Comparison of ENCODE assay signal across 18 mouse cellular contexts in genomic region chr5:17836408-17836807, GRCm38 (mm10). TPM values are rescaled to one million over a fixed set of nuclear protein-coding genes. Genes with fewer than 3 reads are reported as not detected.
DNase-seq lines count a peak whose midpoint lies in the region; ATAC-seq and TF ChIP-seq lines count a peak whose summit lies in the region.
"Had no signal": no experiment of that assay in that cellular context is flagged by ENCODE, and none has a peak within 500 bp of the region (broad histone marks: within the 10 kb centered on the region; RNA-seq: fewer than 3 reads in every experiment).

No protein-coding gene starts in this region.

- H3K4me1 ChIP-seq in kidney, adult 2 months (ENCODE audit: control insufficient read depth, insufficient read depth, low read length), result no peaks in the 10 kb centered on the region
- H3K4me1 ChIP-seq in heart, embryonic 16.5 days (ENCODE audit: control insufficient read depth, insufficient read depth, low read length), result peaks cover 4% of the 10 kb centered on the region; the same call in 1 of the 2 replicates
- no peaks in the 10 kb centered on the region for H3K4me1 ChIP-seq in hindbrain, embryonic 16.5 days (ENCODE audit: control insufficient read depth, insufficient read depth, low read depth, low read length)
- H3K4me1 ChIP-seq: embryonic facial prominence, embryonic 15.5 days; forebrain, embryonic 10.5 days; hindbrain, embryonic 10.5 days; stomach, embryonic 15.5 days had no signal

- no peak for TF ChIP-seq CTCF in kidney, adult 2 months (conservative IDR thresholded peaks at IDR 0.05; ENCODE audit: insufficient read depth, insufficient read length, low read depth, low read length)

- H3K36me3 ChIP-seq in kidney, adult 2 months (ENCODE audit: control insufficient read depth, insufficient read depth, low read length), result no peaks in the 10 kb centered on the region
- peaks cover 6% of the 10 kb centered on the region; the same call in 1 of the 2 replicates for H3K36me3 ChIP-seq in heart, embryonic 16.5 days (ENCODE audit: control insufficient read depth, insufficient read depth)
- H3K36me3 ChIP-seq in hindbrain, embryonic 16.5 days (ENCODE audit: control insufficient read depth, insufficient read depth, low read length), result no peaks in the 10 kb centered on the region
- H3K36me3 ChIP-seq: embryonic facial prominence, embryonic 15.5 days; forebrain, embryonic 10.5 days; hindbrain, embryonic 10.5 days; stomach, embryonic 15.5 days had no signal

- H3K27me3 ChIP-seq in kidney, adult 2 months (replicated peaks; ENCODE audit: control insufficient read depth, insufficient read depth, low read length), result no peaks in the 10 kb centered on the region
- H3K27me3 ChIP-seq in heart, embryonic 16.5 days (ENCODE audit: control insufficient read depth, insufficient read depth, low read length), result no peaks in the 10 kb centered on the region
- no peaks in the 10 kb centered on the region for H3K27me3 ChIP-seq in hindbrain, embryonic 16.5 days (replicated peaks; ENCODE audit: control insufficient read depth, insufficient read depth, low read length)
- H3K27me3 ChIP-seq: embryonic facial prominence, embryonic 15.5 days; stomach, embryonic 15.5 days had no signal

- H3K9me3 ChIP-seq in heart, embryonic 16.5 days (replicated peaks; ENCODE audit: control insufficient read depth, low read length), result 0 out of 2 replicates have a peak, but pooled peaks cover 4% of the 10 kb centered on the region
- no peaks in the 10 kb centered on the region for H3K9me3 ChIP-seq in hindbrain, embryonic 16.5 days (ENCODE audit: control insufficient read depth, low read length)
- H3K9me3 ChIP-seq: embryonic facial prominence, embryonic 15.5 days; forebrain, embryonic 10.5 days; hindbrain, embryonic 10.5 days; stomach, embryonic 15.5 days had no signal

- peak overlapping the region; percentile 50 for H3K4me2 ChIP-seq in heart, embryonic 16.5 days (ENCODE audit: low read depth, low read length)
- no peak overlapping the region for H3K4me2 ChIP-seq in hindbrain, embryonic 16.5 days (ENCODE audit: low read length)
- H3K4me2 ChIP-seq: embryonic facial prominence, embryonic 15.5 days; liver, embryonic 11.5 days; lung, embryonic 14.5 days; stomach, embryonic 15.5 days had no signal

- WGBS in kidney, adult 2 months, result 67% methylated on average over 4 of the region's 4 CpGs
- 35% methylated on average over 4 of the region's 4 CpGs for WGBS in heart, embryonic 16.5 days
- WGBS in hindbrain, embryonic 16.5 days, result 86% methylated on average over 4 of the region's 4 CpGs

- peak; percentile 21 for DNase-seq in adrenal gland, postnatal 14 days
- no peak for DNase-seq in adrenal gland, adult 2 months
- DNase-seq in kidney, adult 2 months, result no peak
- no peak for DNase-seq in kidney, postnatal 10 days
- peak; percentile 22 for DNase-seq in A20 (ENCODE audit: low read depth, low spot score)
- DNase-seq in cerebellum, adult 8-10 months, result no peak
- DNase-seq: cerebellum, postnatal 14 days; embryo, embryonic 11 days; kidney, adult 9 months; right cerebral cortex, adult 18-20 months had no signal

- H3K27ac ChIP-seq in kidney, adult 2 months (ENCODE audit: insufficient read depth, low read depth, low read length), result 0 out of 2 replicates have a peak overlapping the region, but pooled peaks have one; percentile 16
- H3K27ac ChIP-seq in heart, embryonic 16.5 days (ENCODE audit: low read length), result peak overlapping the region; percentile 90
- no peak overlapping the region for H3K27ac ChIP-seq in hindbrain, embryonic 16.5 days (ENCODE audit: low read depth, low read length)
- H3K27ac ChIP-seq: embryonic facial prominence, embryonic 15.5 days; forebrain, embryonic 10.5 days; hindbrain, embryonic 10.5 days; stomach, embryonic 15.5 days had no signal

- H3K4me3 ChIP-seq in kidney, adult 2 months (ENCODE audit: insufficient read depth, low read depth, low read length), result no peak overlapping the region
- H3K4me3 ChIP-seq in heart, embryonic 16.5 days (ENCODE audit: low read length), result no peak overlapping the region
- H3K4me3 ChIP-seq in hindbrain, embryonic 16.5 days (ENCODE audit: low read length), result no peak overlapping the region
- H3K4me3 ChIP-seq: embryonic facial prominence, embryonic 15.5 days; forebrain, embryonic 10.5 days; hindbrain, embryonic 10.5 days; stomach, embryonic 15.5 days had no signal

- peak; percentile 72 for ATAC-seq in heart, embryonic 16.5 days (replicated peaks; ENCODE audit: extremely low read depth, insufficient read depth, low FRiP score)
- no peak for ATAC-seq in hindbrain, embryonic 16.5 days

- TF ChIP-seq POLR2A in kidney, adult 2 months (IDR thresholded peaks at IDR 0.05; ENCODE audit: low read depth, low read length), result no peak

- peak overlapping the region; percentile 55 for H3K9ac ChIP-seq in heart, embryonic 16.5 days (ENCODE audit: low read length)
- no peak overlapping the region for H3K9ac ChIP-seq in hindbrain, embryonic 16.5 days (ENCODE audit: low read depth, low read length)
- H3K9ac ChIP-seq: embryonic facial prominence, embryonic 15.5 days; lung, embryonic 14.5 days; stomach, embryonic 15.5 days had no signal

RNA-seq across cellular contexts. Expression of gene Cd36, which starts 52.2 kb away (rescaled TPM):
- 980 and 1,147 TPM in 2 replicates for total RNA-seq in adrenal gland, postnatal 14 days (2021)
- 100 to 1,000 TPM; 448 to 820 TPM for total RNA-seq in adrenal gland, adult 2 months (2021)
- polyA plus RNA-seq in adrenal gland, adult 2 months (2012; rRNA removed), result 12.1 and 12.6 TPM in 2 replicates
- 41.4 and 43.8 TPM in 2 replicates for polyA plus RNA-seq in kidney, adult 2 months (2012; rRNA removed)
- 202 and 223 TPM in 2 replicates for polyA plus RNA-seq in heart, embryonic 16.5 days (2015; fragmentation: Nextera tagmentation; extraction: Ambion mirVana)
- 3.3 and 7.0 TPM in 2 replicates for polyA plus RNA-seq in hindbrain, embryonic 16.5 days (2015; fragmentation: Nextera tagmentation; extraction: Ambion mirVana)

Comparison
In these comparisons a context has a peak if more than half of its experiments do, and no peak if none do; other contexts are left out.
1. DNase-seq: peak in adrenal gland, postnatal 14 days (single experiment) and A20 (single experiment); none in adrenal gland, adult 2 months (single experiment), kidney, adult 2 months (single experiment), kidney, postnatal 10 days (single experiment) and cerebellum, adult 8-10 months (single experiment).